Mouse (Mus musculus) layer of hippocampus, adult 9-11 months (tissue): Measurements from ENCODE around the gene Pabpn1.

Experiments used
- DNase-seq: peaks from one replicate; pipeline ENCODE4 v3.0.0; 2022

Gene Pabpn1

DNA sequence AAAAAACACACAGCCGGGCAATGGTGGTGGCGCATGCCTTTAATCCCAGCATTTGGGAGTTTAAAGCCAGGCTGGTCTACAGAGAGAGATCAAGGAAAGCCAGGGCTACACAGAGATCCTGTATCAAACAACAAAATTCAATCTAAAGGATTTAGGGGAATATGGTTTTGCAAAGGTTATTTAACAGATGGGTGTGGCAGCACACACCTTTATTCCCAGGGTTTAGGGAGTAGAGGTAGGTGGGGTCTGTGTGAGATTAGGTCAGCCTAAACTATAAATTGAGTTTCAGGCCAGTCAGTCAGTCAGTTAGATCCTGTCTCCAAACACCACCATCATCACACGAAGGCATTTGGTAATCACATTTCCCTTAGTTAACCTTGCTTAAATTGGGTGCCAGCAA, at the start of gene Pabpn1:
Pabpn1 (plus strand) TSS at position 301 of the 400 bp plus-strand sequence.
- DNase-seq, result no peak

DNA sequence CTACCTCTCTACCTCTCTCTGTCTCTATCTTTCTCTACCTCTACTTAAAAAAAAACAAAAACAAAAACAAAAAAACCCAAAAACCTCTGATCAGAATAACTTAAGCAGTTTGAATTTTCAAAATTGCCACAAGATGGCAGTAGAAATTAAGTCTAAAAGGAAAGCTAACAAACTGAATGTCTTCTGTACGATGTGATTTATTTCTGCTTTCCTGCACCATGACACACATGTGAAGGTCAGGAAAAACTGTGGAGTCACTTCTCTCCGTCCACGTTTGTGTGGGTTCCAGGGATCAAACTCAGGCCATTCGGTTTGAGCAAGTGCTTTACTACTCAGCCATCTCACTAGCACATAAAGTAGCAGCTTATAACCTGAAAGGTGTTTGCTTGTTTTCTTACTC, 48.8 kb upstream of the Pabpn1 start:
- DNase-seq, result no peak

DNA sequence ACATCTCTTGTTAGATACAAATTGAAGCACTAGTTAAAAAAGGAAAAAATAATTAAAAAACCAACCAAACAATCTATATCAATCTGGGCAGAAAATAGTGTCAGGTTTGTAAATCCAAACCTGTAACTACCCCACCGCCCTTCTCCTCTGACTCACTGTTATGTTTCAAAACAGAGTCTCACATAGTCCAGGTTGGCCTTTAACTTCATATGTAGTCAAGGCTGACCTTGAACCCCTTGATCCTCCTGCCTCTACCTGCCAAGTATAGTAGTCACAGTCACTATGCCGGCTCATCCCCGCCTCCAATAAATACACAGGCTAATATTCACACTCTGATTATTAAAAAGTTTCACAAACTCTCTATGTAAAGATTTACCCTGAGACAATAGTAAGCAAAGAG, 36.6 kb upstream of the Pabpn1 start:
- no peak for DNase-seq

GRCm38 (mm10) chr14:54856703-54857102, 35.6 kb upstream of the Pabpn1 start:
- DNase-seq, result no peak

DNA sequence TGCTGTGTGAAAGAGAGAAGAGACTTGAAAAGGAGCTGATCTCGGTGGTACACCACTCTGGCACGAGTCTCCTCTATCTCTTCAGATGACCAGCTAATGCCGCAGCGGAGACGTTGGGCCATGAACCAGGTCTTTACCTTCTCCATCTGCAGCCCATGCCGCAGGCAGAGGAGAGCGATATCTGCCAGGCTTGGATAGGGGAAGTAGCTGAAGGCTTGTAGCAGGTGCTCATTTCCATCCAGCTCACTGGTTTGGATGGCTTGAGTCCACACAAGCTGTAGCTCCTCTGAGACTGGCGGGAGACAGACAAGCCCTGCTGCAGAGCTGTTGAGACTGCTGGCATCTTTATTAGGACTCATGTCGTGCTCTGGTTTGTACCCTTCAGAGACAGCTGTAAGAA, 34.4 kb upstream of the Pabpn1 start:
- no peak for DNase-seq

GRCm38 (mm10) chr14:54860511-54860910, 31.8 kb upstream of the Pabpn1 start:
- no peak for DNase-seq

GRCm38 (mm10) chr14:54863501-54864312, 28.6 kb upstream of the Pabpn1 start:
- peak; percentile 93 for DNase-seq

DNA sequence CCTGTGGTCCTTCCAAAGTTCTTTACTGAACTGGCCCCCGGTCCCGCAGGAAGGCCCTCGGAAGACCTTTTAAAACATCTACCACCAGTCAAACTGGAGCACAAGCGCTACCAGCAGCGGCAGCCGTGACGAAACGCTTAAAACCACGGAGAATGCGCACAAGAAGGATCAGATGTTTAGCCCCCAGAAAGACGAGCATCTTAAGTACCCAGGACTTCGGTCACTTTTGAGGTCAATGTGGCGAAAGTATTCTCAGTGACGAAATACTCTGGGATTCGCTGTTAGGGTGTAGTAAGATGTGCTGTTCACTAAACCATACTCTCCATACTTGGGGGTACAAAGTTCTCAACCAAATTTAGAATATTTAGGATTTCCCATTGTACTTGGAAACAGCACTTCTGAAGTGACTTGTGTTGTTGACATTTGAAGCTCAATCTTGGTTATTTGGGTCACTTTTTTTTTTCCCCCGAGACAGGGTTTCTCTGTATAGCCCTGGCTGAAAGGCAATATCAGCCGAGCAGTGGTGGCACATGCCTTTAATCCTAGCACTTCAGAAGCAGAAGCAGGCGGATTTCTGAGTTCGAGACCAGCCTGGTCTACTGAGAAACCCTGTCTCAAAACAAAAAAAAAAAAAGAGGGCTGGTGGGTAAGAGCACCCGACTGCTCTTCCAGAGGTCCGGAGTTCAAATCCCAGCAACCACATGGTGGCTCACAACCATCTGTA, 27.8 kb upstream of the Pabpn1 start:
- DNase-seq, result no peak

DNA sequence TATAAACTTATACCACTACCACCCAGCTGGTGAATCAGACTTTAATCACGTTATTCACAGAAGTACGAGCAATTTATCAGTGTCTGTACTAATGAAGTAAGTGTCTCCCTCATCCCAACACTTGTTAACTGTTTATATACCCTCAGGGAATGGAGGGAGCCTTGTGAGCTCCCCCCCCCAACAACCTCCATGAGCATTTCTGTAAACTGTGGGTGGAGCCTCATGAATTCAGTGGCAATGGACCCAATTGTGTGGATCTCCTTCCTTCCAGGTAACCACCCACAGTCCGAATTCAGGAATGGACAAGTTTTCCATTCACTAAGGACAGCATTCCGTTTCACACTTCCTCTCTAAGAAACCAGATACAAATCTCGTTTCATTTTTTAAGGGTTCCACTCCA, 26.7 kb upstream of the Pabpn1 start:
- DNase-seq, result no peak

GRCm38 (mm10) chr14:54866268-54866667, 26.0 kb upstream of the Pabpn1 start:
- DNase-seq, result no peak

DNA sequence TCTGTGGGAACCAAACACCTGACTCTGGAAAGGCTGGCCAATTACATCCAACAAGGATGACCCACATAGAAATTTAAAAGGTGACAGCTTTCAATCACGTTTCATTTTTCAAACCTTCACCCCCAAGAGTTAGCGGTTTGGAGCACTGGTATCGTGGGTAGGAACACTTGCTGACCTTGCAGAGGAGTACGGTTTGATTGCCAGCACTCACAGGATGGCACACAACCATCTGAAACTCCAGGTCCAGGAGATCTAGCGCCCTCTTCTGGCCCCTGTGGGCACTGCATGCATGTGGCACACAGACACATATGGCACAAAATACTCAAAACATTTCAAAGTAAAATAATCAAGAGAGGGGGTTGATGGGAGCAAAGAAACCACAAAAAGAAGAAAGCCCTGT, 25.4 kb upstream of the Pabpn1 start:
- no peak for DNase-seq

DNA sequence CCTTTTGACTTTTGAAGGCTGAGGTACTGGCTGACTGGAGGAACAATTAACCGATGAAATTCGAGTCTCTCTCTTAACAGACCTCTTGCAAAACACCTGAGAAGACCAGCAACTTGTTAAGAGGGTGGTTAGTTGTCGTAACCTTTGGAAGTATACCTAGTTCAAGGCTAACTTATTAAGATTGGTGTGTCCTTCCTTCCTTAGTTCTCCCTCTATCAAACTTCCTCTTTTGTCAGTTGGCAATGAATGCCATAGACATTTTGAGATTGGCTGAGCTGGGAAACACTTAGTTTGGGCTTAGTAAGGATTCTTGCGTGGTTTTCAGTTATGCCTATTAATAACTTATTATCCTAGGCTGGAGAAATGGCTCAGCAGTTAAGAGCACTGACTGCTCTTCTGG, 24.3 kb upstream of the Pabpn1 start:
- DNase-seq, result no peak

GRCm38 (mm10) chr14:54870861-54871260, 21.4 kb upstream of the Pabpn1 start, which contains the start of gene Homez:
Gene Homez, minus strand, starts transcription at chr14:54870961.
- DNase-seq, result no peak

DNA sequence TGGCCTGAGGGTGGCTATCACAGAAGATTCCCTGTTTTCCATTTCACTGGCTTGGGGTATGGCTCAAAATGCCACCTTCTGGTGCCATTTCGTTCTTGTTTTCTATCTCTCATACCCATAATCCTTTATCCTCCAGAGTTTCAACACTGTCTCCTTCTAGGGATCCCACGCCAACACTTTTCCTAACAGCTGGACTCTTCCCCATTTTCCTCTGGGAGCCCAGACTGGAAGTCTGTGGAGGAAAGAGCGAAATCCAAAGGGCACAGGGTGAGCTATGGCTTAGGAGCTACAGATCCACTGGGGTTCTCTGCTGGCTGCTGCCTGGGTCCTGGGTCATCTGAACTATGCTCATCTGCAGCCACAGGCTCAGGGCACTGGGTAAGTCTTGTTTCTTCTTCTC, 18.1 kb upstream of the Pabpn1 start:
- no peak for DNase-seq

GRCm38 (mm10) chr14:54875844-54876538, 16.3 kb upstream of the Pabpn1 start:
- peak; percentile 67 for DNase-seq

- peak; percentile 92 for DNase-seq
Measured at GRCm38 (mm10) chr14:54876539-54877047, 15.7 kb upstream of the Pabpn1 start.

DNA sequence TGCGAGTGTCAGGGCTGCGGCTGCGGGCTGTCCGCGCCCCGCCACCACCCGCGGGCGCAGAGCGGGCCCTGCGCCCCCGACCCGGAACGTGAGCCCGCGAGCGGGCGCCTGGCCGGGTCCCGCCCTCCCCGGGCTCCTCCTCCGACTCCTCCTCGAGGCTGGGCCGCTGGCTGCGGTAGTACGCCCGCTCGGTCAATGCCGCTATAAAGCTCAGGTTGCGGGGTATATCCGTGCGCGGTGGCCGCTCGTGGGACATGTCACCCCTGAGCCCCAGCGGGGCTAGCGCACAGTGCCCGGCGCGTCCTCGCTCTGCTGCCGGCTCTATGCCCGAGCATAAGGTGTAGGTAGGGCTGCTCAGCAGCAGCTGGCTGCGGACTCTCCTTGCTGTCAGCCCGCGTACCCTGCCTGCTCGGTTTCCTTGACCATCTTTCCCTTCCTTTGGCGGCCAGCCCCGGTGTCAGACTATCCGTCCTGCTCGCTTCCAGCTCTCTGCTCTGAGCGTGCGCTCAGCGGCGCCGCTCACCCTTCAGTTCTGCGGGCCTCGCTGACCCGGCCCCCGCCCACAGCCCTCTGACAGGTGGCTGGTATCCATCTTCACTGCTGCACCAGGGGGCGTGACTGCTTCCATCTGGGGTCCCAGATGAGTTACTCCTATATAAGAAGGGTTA, 15.1 kb upstream of the Pabpn1 start, which contains the start of gene Ppp1r3e:
Ppp1r3e (minus strand) TSS at position 503 of the 668 bp plus-strand sequence.
- DNase-seq, result peak; percentile 59

- peak; percentile 84 for DNase-seq
Measured at GRCm38 (mm10) chr14:54883154-54884021, 8.9 kb upstream of the Pabpn1 start, which contains the start of the genes Bcl2l2 and Gm20521. Gene Bcl2l2, plus strand, starts transcription at chr14:54883377. Gene Gm20521, plus strand, starts transcription at chr14:54883441.

GRCm38 (mm10) chr14:54884022-54884712, 8.1 kb upstream of the Pabpn1 start:
- DNase-seq, result no peak

GRCm38 (mm10) chr14:54885309-54885708, 7.0 kb upstream of the Pabpn1 start:
- DNase-seq, result no peak

GRCm38 (mm10) chr14:54893651-54894181, 1.4 kb downstream of the Pabpn1 start:
- peak; percentile 100 for DNase-seq
